Mouse (Mus musculus) liver, adult 2 months (tissue): ENCODE results near the gene Tmem107. TPM values are rescaled to one million over a fixed set of nuclear protein-coding genes. Genes with fewer than 3 reads are reported as not detected.

Experiments
- DNase-seq: peaks from one replicate; pipeline ENCODE4 v3.0.0-alpha.2; 2011; ENCODE audit warnings: low read depth, low spot score; ENCODE audit errors: extremely low read depth
- H3K27ac ChIP-seq: fragments of 200-500 bp; replicated peaks from 2 replicates; pipeline ENCODE4 v1.5.1; 2012; ENCODE audit warnings: low read depth, mild to moderate bottlenecking, control low read depth, inconsistent platforms, low read length; ENCODE audit not compliant: insufficient read depth
- H3K27me3 ChIP-seq: fragments of 200-500 bp; 2 replicates; pipeline ENCODE4 v1.6.1; 2012; ENCODE audit warnings: mild to moderate bottlenecking, moderate library complexity, low read length, inconsistent platforms; ENCODE audit not compliant: control insufficient read depth, insufficient read depth
- H3K36me3 ChIP-seq: fragments of 200-500 bp; 2 replicates; pipeline ENCODE4 v1.6.1; 2012; ENCODE audit warnings: low read length, inconsistent platforms; ENCODE audit not compliant: control insufficient read depth, insufficient read depth
- H3K4me1 ChIP-seq: fragments of 200-500 bp; 2 replicates; pipeline ENCODE4 v1.6.1; 2011; ENCODE audit warnings: low read length; ENCODE audit not compliant: control insufficient read depth, insufficient read depth
- H3K4me3 ChIP-seq: fragments of 200-500 bp; 2 replicates; pipeline ENCODE4 v1.5.1; 2011; ENCODE audit warnings: low read depth, mild to moderate bottlenecking, control low read depth, low read length, moderate library complexity; ENCODE audit not compliant: insufficient read depth
- H3K79me2 ChIP-seq: fragments of 200-500 bp; 2 replicates; pipeline ENCODE4 v1.6.1; 2012; ENCODE audit warnings: inconsistent platforms, mild to moderate bottlenecking, low read length, moderate library complexity; ENCODE audit not compliant: control insufficient read depth, insufficient read depth
- H3K9ac ChIP-seq: fragments of 200-500 bp; 2 replicates; pipeline ENCODE4 v1.6.1; 2012; ENCODE audit warnings: low read depth, mild to moderate bottlenecking, control low read depth, inconsistent platforms, low read length
- CTCF ChIP-seq: fragments of 200-500 bp; IDR thresholded peaks from 2 replicates; pipeline ENCODE4 v1.5.1; 2011; ENCODE audit warnings: low read depth, low read length, control low read depth
- POLR2A ChIP-seq: fragments of 200-500 bp; IDR thresholded peaks from 2 replicates; pipeline ENCODE4 v1.6.1; 2011; ENCODE audit warnings: low read length, control low read depth; ENCODE audit not compliant: insufficient read depth; ENCODE audit errors: extremely low read depth
- WGBS: fragments of 180-500 bp; shearing (Covaris S2); methylation state at CpG from one replicate; pipeline ENCODE4 v1.1.7; 2018; 5-methylcytosine and 5-hydroxymethylcytosine counted together
- polyA plus RNA-seq: library from polyadenylated mRNA; depleted of rRNA; stranded (reverse); fragments of >200 nt; gene quantifications from 2 replicates; pipeline ENCODE4 v1.2.3, GENCODE M21; 2012
- total RNA-seq: library from RNA; depleted of rRNA; stranded (reverse); fragments of >200 nt; gene quantifications from 2 replicates; pipeline ENCODE4 v1.2.3, GENCODE M21; 2014

Tmem107 gene
- total and polyA plus RNA-seq, 2 experiments, result 2.2 to 4.7 TPM

DNA sequence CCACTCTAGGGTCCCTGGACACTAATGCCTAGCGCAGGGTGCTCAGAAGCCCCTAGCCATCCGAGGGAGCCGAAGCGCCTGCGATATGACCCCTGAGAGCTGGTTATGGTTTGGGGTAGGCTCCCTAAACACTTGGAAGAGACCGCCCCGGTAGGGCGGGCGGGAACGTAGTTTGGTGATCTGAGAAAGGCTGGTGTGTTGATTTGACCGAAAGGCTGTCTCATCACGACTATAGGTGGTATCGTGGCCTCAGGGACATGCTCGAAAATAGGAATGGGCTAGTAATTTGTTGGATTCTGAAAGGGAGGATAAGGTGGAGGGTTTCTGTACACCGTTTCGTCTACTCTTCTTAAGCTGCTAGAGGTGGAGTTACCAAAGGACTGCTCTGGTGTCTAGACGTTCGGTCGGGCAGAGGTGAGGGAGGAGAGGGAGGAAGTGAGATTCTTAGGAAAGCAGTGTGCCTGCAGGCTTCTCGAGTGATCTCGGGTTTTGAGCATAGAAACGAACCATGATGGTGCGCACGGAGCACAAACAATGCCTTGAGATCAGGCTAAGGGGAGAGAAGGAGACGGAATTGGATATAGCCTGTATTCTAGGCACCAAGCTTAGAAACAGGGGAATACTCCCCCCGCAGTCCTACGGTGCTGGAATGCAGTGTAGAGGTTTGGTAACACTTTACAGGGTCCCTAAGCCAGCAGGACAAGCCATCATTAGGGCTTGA, 25.1 kb downstream of the Tmem107 start:
- H3K79me2 ChIP-seq, result peaks cover 7% of the 10 kb centered on the region; the same call in 1 of the 2 replicates
- H3K9ac ChIP-seq, result peak overlapping the region; percentile 88
- WGBS, result under 1% methylated on average over 27 of the region's 27 CpGs
- peak; percentile 58 for DNase-seq
- TF ChIP-seq POLR2A (no peak), CTCF (no peak)
- peak overlapping the region; percentile 82 for H3K4me3 ChIP-seq
- peaks cover 18% of the 10 kb centered on the region for H3K4me1 ChIP-seq
- no peaks in the 10 kb centered on the region for H3K27me3 ChIP-seq
- peaks cover 3% of the 10 kb centered on the region; the same call in 1 of the 2 replicates for H3K36me3 ChIP-seq
- H3K27ac ChIP-seq, result peak overlapping the region; percentile 98

DNA sequence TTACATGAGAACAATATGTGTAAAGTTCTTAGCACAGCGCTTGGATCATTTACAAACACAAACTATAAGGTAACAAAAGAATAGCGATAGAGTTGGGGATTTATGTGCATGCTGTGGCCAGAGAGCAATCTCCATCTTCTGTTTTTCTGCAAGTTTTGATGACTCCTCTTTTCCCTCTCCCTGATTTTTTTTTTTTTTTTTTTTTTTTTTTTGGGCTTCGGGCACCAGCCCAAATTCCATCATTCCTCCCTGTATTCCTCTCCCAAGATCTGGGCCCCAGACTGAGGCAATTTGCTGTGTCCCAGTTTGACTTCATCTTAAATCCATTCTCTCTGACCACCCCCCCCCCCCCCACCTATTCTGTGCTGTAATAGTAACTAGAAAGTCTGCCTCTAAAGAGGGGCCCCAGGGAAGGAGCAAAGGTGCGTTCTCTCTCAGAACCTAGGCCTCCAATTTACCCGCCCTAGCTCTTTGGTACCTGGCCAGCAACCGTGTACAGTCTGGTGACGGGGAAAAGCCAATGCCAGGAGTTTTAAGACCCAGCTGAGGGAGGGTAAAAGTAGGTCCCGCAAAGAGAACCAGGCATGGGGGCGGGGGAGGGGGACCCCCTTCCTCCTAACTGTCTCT, 25.9 kb downstream of the Tmem107 start:
- TF ChIP-seq POLR2A (no peak), CTCF (no peak)
- Histone ChIP-seq H3K36me3 (peaks cover 11% of the 10 kb centered on the region), H3K27ac (peak overlapping the region; percentile 98), H3K9ac (peak overlapping the region; percentile 51), H3K4me1 (peaks cover 18% of the 10 kb centered on the region), H3K79me2 (peaks cover 13% of the 10 kb centered on the region; the same call in 1 of the 2 replicates), H3K4me3 (peak overlapping the region; percentile 82), H3K27me3 (no peaks in the 10 kb centered on the region)
- WGBS, result 2% methylated on average over 9 of the region's 9 CpGs
- DNase-seq, result no peak

DNA sequence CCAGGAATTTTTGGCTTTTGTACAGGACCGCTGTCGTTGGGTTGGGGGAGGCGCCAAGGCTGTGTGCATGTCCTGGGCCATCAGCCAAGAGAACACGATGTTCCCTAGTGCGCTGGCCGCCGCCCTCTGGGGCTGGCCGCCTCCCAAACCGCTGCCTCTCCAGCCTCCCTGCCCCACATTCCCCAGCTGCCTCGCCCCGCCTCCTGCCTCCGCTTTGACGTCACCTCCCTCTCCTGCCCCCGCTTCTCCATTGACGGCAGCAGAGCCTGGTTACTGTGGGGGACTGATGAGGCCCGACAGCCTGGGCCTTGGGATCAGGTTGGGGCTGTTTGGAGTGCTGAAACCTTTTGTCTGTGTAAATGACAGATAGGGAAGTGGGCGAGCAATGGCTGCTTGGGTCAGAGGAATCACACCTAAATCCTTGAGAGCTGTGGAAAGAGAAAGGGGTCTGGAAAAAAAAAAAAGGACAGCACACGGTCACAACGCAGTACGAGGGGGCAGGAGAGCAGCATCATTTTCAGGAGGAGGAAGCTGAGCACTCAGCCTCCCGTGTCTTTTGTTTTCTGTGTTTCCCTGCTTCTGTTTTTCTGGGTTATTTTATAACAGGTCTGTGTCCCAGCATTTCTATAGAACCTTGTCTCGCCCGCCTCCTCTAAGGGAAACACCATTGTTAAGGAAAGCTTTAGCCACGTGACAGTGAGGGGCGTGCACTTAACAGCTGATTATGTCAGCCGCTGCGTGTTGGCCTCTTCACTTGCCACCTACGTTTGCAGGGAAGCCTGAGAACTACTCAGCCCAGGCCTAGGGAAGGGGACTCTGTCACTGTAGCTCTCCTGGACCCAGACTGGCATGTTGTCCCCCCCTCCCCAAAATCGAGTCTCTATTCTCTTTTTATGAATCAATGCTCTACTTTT, 26.6 kb downstream of the Tmem107 start:
- WGBS, result 1% methylated on average over 29 of the region's 29 CpGs
- H3K4me1 ChIP-seq, result peaks cover 15% of the 10 kb centered on the region

DNA sequence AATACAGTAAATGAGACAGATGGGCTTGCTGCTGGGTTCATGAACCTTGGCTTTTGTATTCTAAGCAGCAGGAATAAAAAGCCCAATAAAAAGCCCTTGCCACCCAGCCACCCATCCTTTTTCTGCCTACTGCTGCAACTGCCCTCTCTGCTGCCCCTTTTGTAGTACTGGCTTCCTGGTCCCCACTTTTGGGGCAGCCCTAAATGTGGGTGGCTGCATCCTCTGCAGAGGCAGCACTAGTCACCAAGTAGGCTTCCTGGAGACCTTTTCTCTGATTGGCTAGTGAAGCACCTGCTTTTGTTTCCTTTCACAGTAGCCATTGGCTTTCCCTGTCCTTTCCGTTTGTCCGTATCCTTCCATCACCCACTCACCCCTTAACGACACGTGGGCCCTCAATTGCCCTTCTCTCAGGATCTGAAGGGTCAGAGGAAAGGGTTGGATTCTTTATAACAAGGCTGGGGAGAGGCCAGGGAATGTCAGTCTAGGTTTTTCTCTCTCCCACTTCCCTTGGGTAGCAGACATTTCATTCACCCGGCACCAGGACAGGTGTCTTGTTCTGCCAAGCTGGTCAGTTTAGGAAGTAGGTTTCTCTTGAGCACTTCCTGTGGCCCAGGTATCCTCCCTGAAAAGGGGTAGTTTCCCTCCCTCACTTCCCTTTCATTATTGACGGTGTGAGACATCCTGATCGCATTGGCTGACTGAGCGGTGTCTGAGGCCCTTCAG, 27.6 kb downstream of the Tmem107 start:
- DNase-seq, result peak; percentile 12
- Histone ChIP-seq H3K4me1 (peaks cover 12% of the 10 kb centered on the region), H3K4me3 (peak overlapping the region; percentile 8; the same call in 1 of the 2 replicates), H3K36me3 (peaks cover 27% of the 10 kb centered on the region), H3K9ac (peak overlapping the region; percentile 67), H3K27ac (peak overlapping the region; percentile 92), H3K27me3 (no peaks in the 10 kb centered on the region), H3K79me2 (peaks cover 13% of the 10 kb centered on the region; the same call in 1 of the 2 replicates)
- TF ChIP-seq CTCF (no peak), POLR2A (no peak)
- 6% methylated on average over 8 of the region's 8 CpGs for WGBS

More for the DNA sequence above, 26.6 kb downstream of the Tmem107 start:
- peak overlapping the region; percentile 98 for H3K27ac ChIP-seq
- TF ChIP-seq CTCF (0 out of 2 replicates have a peak, but pooled peaks have one; percentile 11), POLR2A (peak; percentile 54; the same call in 1 of the 2 replicates)
- H3K27me3 ChIP-seq, result no peaks in the 10 kb centered on the region
- DNase-seq, result peak; percentile 87
- H3K4me3 ChIP-seq, result peak overlapping the region; percentile 39
- H3K9ac ChIP-seq, result peak overlapping the region; percentile 67
- peaks cover 18% of the 10 kb centered on the region for H3K36me3 ChIP-seq
- H3K79me2 ChIP-seq, result peaks cover 13% of the 10 kb centered on the region; the same call in 1 of the 2 replicates

DNA sequence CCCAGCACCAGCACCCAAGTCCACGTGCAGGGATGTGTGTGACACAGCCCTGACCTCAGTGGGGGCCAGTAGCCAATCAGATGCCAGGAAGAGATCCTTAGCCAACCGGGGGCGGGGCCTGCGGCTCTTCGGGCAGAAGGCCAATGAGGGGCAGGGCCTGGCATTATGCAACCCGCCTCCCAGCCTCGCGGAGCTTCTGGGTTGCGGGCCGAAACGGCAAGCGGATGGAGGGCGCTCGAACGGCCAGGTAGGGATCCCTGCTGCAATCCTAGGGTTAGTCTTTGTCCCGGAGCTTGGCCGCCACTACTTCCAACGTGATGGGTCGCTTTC, 28.1 kb downstream of the Tmem107 start:
- 0% methylated on average over 19 of the region's 19 CpGs for WGBS
- peak overlapping the region; percentile 62 for H3K4me3 ChIP-seq
- no peaks in the 10 kb centered on the region for H3K27me3 ChIP-seq
- H3K79me2 ChIP-seq, result peaks cover 13% of the 10 kb centered on the region; the same call in 1 of the 2 replicates
- TF ChIP-seq POLR2A (peak; percentile 57), CTCF (no peak)
- peaks cover 32% of the 10 kb centered on the region for H3K36me3 ChIP-seq
- H3K9ac ChIP-seq, result peak overlapping the region; percentile 72
- H3K4me1 ChIP-seq, result peaks cover 12% of the 10 kb centered on the region
- peak overlapping the region; percentile 92 for H3K27ac ChIP-seq
- DNase-seq, result peak; percentile 92
